Mouse (Mus musculus) CD4-positive, CD25-positive, alpha-beta regulatory T cell, adult 2 months (primary cell): Measurements from ENCODE around the gene Wdr13.

Source experiments
- DNase-seq: peaks from one replicate; pipeline ENCODE4 v3.0.0-alpha.2; 2012; ENCODE audit warnings: low read depth, low spot score

Gene Wdr13

DNA sequence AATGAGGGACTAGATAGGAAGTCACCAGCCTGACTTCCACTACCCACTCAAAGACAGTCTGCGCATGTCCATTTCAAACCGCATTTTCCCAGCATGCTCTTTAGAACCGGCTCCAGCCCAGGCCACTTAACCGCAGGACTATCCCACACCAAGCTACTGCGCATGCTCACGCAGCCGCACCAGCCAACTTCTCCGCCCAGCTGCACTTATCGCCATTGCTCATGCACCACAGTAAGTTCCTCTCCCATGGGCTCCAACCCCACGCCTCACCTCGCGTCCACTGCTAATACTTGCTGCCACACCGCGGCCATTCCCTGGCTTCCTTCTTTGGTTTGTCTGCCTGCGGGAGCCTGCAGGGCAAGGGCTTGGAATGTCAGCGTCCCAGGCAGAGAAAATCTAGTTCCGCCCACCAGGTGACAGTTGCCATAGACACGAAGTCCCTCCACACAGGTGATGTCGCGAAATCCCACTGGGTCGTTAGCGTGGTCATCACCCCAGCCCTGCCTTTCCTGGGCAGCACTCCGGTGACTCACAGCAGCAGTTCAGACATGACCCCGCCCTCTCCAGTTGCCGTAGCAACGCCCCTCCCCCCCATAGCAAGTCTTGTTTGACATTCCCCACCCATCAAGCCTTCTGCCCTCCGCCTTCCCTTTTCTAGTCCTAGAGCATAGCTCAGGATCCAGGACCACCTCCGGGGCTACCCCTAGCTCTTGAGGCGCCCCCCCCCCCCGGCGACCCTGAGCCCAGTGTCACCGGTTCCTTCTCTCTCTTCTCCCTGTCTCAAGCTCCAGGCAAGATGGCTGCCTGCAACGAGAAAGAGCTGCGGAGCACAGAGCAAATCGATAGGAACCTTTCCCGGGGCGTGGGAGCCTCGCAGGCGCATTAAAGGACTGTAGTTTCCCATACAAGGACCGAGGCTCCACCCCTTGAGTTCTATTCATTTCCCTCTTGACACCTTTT, at the start of gene Wdr13:
Gene Wdr13 (minus strand): TSS at position 876 of the 960 bp plus-strand sequence.
- peak; percentile 94 for DNase-seq

DNA sequence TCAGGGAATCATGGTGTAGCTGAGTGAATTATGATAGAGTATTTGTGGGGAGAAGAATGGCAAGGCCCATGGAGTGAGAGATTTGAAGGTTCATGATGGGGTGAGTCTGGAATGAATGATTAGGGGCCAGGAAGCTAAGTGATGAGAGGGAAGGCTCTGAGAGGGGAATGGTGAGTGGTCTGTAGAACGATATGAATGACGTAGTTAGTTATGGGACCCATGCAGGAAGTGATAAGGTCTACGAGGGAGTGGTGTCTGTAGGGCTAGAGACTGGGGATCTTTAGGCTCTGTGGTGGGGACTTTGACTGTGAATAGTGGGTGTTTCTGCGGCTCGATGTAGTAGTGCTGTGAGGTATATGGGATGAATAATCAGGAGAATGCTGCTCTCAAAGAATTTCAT, 47.0 kb upstream of the Wdr13 start:
- no peak for DNase-seq

DNA sequence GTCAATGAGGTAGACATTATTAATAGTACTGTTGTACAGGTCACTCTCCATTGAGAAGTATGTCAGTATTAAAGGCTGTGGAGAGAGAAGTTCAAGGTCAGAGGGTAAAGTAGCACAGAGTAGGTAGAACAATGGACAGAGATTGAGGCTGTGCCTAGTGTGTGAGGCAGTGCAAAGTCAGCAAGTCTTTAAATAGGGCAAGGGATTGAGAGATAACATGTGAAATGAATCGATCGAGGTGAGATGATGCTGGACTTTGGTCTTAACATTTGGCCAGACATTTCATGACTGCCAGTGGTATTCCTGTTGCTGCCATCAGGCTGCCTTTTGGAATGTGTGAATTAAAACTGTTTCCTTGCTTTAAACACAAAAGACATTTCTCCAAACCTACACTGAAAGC, 46.2 kb upstream of the Wdr13 start:
- no peak for DNase-seq

DNA sequence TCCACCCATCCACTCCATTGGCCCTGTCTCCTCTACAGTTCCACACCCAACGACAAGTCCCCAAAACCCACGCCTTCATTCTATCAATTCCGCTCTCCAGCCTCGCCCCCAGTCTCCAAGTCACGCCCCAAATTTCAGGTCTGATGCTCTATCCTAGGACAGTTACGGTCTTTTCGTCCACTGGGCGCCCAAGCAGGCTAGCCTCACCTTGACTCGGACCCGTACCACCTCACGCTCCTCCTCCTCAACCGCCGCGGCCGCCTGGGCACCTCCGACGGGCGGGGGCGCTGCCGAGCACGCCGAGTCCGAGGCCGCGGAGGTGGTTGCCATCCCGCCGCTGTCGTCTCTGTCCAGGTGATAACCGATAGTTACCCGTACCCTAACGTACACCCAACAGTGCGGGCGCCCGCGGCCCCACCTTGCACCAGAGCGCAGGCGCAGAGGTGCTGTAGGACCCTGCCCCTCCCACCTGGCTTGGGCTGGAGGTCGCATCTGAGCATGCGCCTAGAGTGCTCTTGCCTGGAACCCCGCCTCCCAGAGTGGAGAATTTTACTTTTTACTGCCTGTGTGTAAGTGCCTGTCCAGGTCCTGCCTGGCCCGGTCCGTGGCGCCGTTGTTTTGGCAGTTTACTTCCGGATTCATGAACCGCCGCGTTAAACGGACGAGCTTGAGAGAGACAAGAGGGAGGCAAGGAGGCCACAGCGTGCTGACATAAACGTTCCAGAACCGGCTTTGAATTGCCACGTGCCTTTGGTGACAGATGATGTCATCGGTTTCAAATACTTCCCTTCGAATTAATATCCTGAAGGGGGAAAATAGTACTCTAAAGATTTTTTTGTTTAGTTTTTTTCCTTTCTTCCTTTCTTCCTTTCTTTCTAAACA, 43.1 kb upstream of the Wdr13 start, which contains the start of gene Tbc1d25:
Gene Tbc1d25 (minus strand): TSS at position 678 of the 882 bp plus-strand sequence.
- peak; percentile 94 for DNase-seq

DNA sequence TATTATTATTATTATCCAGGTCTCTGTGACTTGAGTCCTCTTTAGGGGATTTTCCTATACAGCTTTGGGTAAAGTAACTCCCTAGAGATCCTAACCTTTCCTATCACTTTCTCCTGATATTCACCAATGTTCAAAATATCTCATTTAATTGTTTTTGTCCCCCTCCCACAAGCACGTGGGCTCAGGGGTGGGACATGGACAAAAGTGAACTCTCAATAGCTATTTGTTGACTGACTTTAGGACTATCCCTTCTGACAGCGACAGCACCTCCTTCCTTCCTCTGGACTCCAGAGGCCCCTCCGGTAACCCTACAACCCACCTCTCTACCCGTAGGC, 42.4 kb upstream of the Wdr13 start:
- DNase-seq = no peak

GRCm38 (mm10) chrX:8167716-8168647, 35.3 kb upstream of the Wdr13 start:
- no peak for DNase-seq

- no peak for DNase-seq
Observed at GRCm38 (mm10) chrX:8164471-8164870, 31.8 kb upstream of the Wdr13 start.

- DNase-seq = no peak
Observed at GRCm38 (mm10) chrX:8163076-8163475, 30.4 kb upstream of the Wdr13 start.

DNA sequence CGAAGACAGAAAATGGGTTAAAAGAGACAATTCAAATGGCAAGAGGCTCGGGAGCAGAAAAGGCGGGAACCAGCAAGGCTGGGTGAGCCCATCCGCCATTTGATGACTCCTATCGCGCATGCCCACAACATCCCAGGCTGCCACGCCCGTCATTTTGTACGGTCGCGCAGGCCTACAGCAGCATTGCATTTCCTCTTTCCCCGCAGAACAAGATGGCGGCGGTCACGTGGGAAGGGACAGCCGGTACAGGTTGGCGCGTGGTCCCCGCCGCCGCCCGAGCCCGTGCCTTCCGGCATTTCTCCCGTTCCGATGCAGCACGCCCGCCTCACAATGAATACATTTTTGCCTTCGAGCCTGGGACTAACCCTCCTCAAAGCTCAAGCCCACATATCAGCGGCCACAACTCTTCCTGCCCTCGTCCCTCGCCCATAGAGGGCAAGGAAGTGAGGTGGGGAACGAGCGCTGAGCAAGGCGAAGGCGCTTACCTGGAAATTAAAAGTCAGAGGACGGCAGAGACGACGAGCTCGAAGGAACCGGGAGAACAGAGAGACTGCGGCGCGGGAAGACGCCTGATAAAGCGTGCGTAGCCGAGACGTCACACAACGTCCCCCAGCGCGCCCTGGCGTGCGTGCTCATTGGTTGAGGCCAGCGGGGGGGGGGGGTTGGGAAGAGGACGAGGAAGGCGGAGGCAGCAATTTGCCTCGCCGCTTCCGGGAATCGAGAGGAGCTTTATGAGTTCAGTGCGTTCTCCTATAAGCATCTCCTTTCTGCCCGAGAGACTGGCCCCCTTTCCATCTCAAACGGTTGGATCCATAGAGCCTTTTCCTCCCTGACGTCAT, 12.7 kb upstream of the Wdr13 start, which contains the start of gene Rbm3:
Gene Rbm3 (minus strand): TSS at position 728 of the 839 bp plus-strand sequence.
- DNase-seq = peak; percentile 94

DNA sequence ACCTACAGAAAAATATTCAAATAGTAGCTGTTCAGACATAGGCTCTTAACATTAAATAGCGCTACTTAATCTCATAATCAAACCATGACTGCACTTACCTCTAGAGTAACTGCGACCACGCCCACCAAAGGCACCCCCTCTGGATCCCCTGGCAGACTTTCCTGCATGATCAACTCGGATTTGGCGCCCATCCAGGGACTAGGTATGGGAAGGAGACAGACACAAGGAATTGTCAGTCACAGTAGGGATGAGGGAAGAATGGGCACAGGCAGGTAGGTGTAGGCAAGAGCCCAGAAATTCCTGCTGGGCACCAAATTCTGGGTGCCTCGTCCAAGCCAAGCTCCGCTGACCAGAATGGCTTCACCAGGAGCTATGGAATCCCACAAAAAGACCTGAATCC, 11.1 kb upstream of the Wdr13 start:
- peak; percentile 7 for DNase-seq

DNA sequence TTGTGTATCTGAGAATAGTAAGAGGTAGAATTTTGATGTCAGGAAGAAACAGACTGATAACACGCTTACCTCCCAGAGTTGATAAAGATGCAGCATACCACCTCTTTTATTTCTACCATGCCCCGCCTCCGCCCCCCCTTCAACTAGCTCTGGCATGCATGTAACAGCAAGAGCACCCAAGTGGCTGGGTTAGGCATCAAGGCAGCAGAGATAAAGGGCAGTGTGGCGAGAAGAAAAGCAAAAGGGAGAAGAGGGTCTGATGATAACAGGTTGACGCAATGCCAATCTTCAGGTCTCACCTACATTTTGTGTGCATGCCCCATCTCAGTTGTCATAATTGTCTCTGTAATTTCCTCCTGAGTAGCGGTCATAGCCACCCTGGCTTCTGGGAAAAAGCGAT, 10.3 kb upstream of the Wdr13 start:
- no peak for DNase-seq

GRCm38 (mm10) chrX:8141058-8141457, 8.4 kb upstream of the Wdr13 start:
- DNase-seq = no peak

DNA sequence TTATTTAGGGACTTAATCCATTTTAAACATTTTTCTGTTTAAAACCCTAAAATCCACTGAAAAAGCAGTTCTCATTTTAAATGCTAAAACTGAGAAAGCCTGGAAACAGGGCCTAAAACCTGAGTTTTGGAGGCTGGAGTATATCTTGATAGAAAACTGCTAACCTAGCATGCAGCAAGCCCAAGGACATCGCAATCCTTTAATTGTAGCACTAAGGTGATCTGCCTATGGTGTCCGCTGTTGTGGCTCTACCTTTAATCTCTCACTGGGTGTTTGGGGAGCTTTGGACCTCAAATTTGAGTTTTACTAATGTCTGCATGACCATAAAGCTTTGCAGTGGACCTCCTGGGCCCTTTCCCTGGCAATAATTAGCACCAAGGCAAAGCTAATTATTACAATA, 7.8 kb upstream of the Wdr13 start:
- no peak for DNase-seq

GRCm38 (mm10) chrX:8139480-8139879, 6.8 kb upstream of the Wdr13 start:
- DNase-seq = no peak

GRCm38 (mm10) chrX:8135886-8136285, 3.2 kb upstream of the Wdr13 start:
- peak; percentile 26 for DNase-seq

DNA sequence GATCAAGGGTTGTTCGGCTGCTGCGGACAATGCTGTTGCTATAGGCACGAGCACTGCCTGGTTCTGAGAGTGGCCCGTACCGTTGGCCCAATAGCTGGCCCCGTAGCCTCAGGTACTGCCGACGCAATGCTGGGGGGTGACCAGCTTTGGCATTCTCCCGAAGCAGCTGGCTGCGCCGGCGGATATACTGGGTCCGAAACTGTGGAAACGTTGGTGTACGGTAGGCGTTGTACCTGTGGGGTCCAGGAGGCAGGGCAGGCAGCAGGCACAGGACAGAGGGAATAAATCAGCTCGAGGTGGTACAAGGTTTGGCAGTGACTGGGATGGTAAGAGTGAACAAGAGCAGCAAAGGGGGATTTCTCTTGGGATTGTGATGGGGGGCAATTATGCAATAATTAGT, 1.3 kb downstream of the Wdr13 start:
- DNase-seq = no peak

GRCm38 (mm10) chrX:8125235-8125634, 7.5 kb downstream of the Wdr13 start:
- peak; percentile 41 for DNase-seq

DNA sequence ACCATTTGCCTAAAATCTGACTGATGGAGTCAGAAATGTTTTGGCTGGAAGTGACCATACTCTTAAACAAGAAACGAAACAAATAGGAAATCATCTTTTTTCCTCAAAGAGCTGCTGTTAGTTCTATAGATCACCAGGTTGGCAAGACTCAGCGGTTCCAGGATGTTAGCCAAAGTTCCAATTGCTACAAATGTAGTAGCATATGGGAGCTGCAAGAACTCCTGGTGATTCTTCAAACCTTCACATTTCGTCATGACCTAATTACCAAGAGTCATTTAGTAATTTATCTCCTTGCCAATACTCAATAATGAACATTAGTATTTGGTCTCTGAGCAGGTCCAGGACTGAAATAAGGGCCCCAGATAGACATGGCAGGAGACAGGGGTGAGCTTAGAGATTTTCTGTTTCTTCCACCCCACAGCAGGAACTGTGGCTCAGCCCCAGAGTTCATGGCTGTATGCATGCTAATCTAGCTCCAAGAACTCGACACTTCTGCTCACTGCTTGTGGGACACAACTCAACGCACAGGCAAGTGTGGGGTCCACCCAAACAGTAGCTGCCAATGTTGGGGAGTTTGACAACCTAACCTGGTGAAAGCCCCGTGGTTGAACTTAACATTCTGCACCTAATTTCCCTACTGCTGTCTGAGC, 8.7 kb downstream of the Wdr13 start:
- no peak for DNase-seq

DNA sequence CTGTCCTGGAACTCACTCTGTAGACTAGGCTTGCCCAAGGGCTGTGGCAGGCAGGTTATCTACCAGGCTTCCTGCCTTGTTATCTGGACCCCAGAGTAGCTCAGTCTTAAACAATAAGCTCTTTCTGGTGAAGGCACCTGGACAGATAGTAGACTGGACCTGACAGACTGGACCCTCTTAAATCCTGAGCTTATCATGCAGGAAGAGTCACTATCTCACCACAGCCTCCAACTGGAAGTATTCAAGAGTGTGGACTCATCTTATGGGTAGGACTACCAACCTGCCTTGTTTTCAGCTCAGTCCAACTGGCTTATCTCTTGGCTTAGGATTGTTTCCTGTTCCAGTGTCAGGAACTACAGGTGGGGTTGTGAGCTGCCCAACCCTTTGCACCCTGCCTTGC, 15.4 kb downstream of the Wdr13 start:
- DNase-seq = no peak

GRCm38 (mm10) chrX:8115275-8115674, 17.4 kb downstream of the Wdr13 start:
- peak; percentile 42 for DNase-seq
